ENCODE assay signal across 8 mouse cellular contexts in genomic region chr11:110251534-110251933, GRCm38 (mm10). TPM values are rescaled to one million over a fixed set of nuclear protein-coding genes. Genes with fewer than 3 reads are reported as not detected.
A peak's percentile ranks its signal among the peaks of the same experiment; 100 is the strongest.
DNase-seq lines count a peak whose midpoint lies in the region; ATAC-seq and TF ChIP-seq lines count a peak whose summit lies in the region.

Abca6 (minus strand) TSS chr11:110251776.

- peak within 1 kb of the TSS; percentile 37 for H3K4me2 ChIP-seq in forebrain, embryonic 14.5 days (ENCODE audit: low read length)
- H3K4me2 ChIP-seq in hindbrain, embryonic 12.5 days (replicated peaks) = peak within 1 kb of the TSS; percentile 46
- peak within 1 kb of the TSS; percentile 48 for H3K4me2 ChIP-seq in liver, postnatal 0 days (ENCODE audit: low read depth, low read length)

- TF ChIP-seq CTCF in testis, adult 2 months (IDR thresholded peaks at IDR 0.05; ENCODE audit: control insufficient read depth, insufficient read depth, insufficient replicate concordance, low read depth, low read length) = no peak
- TF ChIP-seq CTCF in liver, postnatal 0 days (IDR thresholded peaks at IDR 0.05; ENCODE audit: low read depth) = no peak
- no peak for TF ChIP-seq CTCF in olfactory bulb, adult 2 months (IDR thresholded peaks at IDR 0.05; ENCODE audit: insufficient read depth, low read depth, low read length)

- no peak for TF ChIP-seq POLR2A in testis, adult 2 months (IDR thresholded peaks at IDR 0.05; ENCODE audit: control insufficient read depth, low read depth, low read length)
- TF ChIP-seq POLR2A in olfactory bulb, adult 2 months (IDR thresholded peaks at IDR 0.05; ENCODE audit: insufficient read depth, low read depth, low read length) = no peak

- TF ChIP-seq EP300 in liver, postnatal 0 days (IDR thresholded peaks at IDR 0.05; ENCODE audit: low read depth) = no peak

- peak within 1 kb of the TSS; percentile 35 for H3K4me3 ChIP-seq in testis, adult 2 months (ENCODE audit: control insufficient read depth, low read depth, low read length)
- no peak within 1 kb of the TSS for H3K4me3 ChIP-seq in forebrain, embryonic 14.5 days (ENCODE audit: low read depth, low read length)
- peak within 1 kb of the TSS; percentile 18; the same call in 1 of the 2 replicates for H3K4me3 ChIP-seq in hindbrain, embryonic 12.5 days
- H3K4me3 ChIP-seq in liver, postnatal 0 days (ENCODE audit: low read depth, low read length) = peak within 1 kb of the TSS; percentile 51
- peak within 1 kb of the TSS; percentile 6; the same call in 1 of the 2 replicates for H3K4me3 ChIP-seq in olfactory bulb, adult 2 months (ENCODE audit: insufficient read depth, low read depth, low read length)

- H3K27ac ChIP-seq in testis, adult 2 months (ENCODE audit: control insufficient read depth, insufficient read depth, low read depth, low read length) = no peak within 1 kb of the TSS
- H3K27ac ChIP-seq in forebrain, embryonic 14.5 days (ENCODE audit: low read depth, low read length) = no peak within 1 kb of the TSS
- no peak within 1 kb of the TSS for H3K27ac ChIP-seq in hindbrain, embryonic 12.5 days
- peak within 1 kb of the TSS; percentile 79 for H3K27ac ChIP-seq in liver, postnatal 0 days (ENCODE audit: low read depth)
- no peak within 1 kb of the TSS for H3K27ac ChIP-seq in olfactory bulb, adult 2 months (ENCODE audit: insufficient read depth, low read depth, low read length)

- intact Hi-C loops in left cerebral cortex, postnatal 4 days (cut with DNase I) = no loop called here

- no peak for DNase-seq in testis, postnatal 14 days (ENCODE audit: low spot score)
- DNase-seq in forebrain, embryonic 14.5 days (ENCODE audit: low spot score) = peak; percentile 13
- DNase-seq in liver, postnatal 0 days = peak; percentile 44
- DNase-seq in left cerebral cortex, postnatal 4 days = no peak
- DNase-seq in spleen, postnatal 14 days (ENCODE audit: low spot score in 2 of 2) = no peak

- WGBS in forebrain, embryonic 14.5 days = 22% methylated on average over 8 of the region's 8 CpGs
- 17% methylated on average over 8 of the region's 8 CpGs for WGBS in hindbrain, embryonic 12.5 days
- WGBS in liver, postnatal 0 days (ENCODE audit: insufficient replicate concordance) = 14% methylated on average over 8 of the region's 8 CpGs
- 8% methylated on average over 8 of the region's 8 CpGs for WGBS in olfactory bulb, adult 2 months

- H3K36me3 ChIP-seq in testis, adult 2 months (ENCODE audit: control insufficient read depth, insufficient read depth, low read length) = no peaks in the 10 kb centered on the region
- no peaks in the 10 kb centered on the region for H3K36me3 ChIP-seq in forebrain, embryonic 14.5 days (ENCODE audit: control insufficient read depth, insufficient read depth, low read length)
- no peaks in the 10 kb centered on the region for H3K36me3 ChIP-seq in hindbrain, embryonic 12.5 days
- H3K36me3 ChIP-seq in liver, postnatal 0 days (replicated peaks; ENCODE audit: insufficient read depth, low read length) = no peaks in the 10 kb centered on the region

- no peaks in the 10 kb centered on the region for H3K9me3 ChIP-seq in forebrain, embryonic 14.5 days (replicated peaks; ENCODE audit: control insufficient read depth, low read length)
- no peaks in the 10 kb centered on the region for H3K9me3 ChIP-seq in hindbrain, embryonic 12.5 days (replicated peaks)
- H3K9me3 ChIP-seq in liver, postnatal 0 days (ENCODE audit: low read length) = no peaks in the 10 kb centered on the region

- ATAC-seq in forebrain, embryonic 14.5 days = no peak
- no peak for ATAC-seq in hindbrain, embryonic 12.5 days (ENCODE audit: low FRiP score)
- ATAC-seq in liver, postnatal 0 days = peak; percentile 86

- H3K4me1 ChIP-seq in testis, adult 2 months (ENCODE audit: control insufficient read depth, insufficient read depth, low read length) = no peaks in the 10 kb centered on the region
- H3K4me1 ChIP-seq in forebrain, embryonic 14.5 days (ENCODE audit: control insufficient read depth, insufficient read depth, low read length) = no peaks in the 10 kb centered on the region
- no peaks in the 10 kb centered on the region for H3K4me1 ChIP-seq in hindbrain, embryonic 12.5 days
- no peaks in the 10 kb centered on the region for H3K4me1 ChIP-seq in liver, postnatal 0 days (ENCODE audit: insufficient read depth)
- H3K4me1 ChIP-seq in olfactory bulb, adult 2 months (ENCODE audit: control insufficient read depth, insufficient read depth, low read length) = no peaks in the 10 kb centered on the region

- 0 out of 2 replicates have a peak within 1 kb of the TSS, but pooled peaks have one; percentile 1 for H3K9ac ChIP-seq in forebrain, embryonic 14.5 days (ENCODE audit: low read length)
- H3K9ac ChIP-seq in hindbrain, embryonic 12.5 days = no peak within 1 kb of the TSS
- peak within 1 kb of the TSS; percentile 60 for H3K9ac ChIP-seq in liver, postnatal 0 days (replicated peaks)

- H3K27me3 ChIP-seq in testis, adult 2 months (ENCODE audit: control insufficient read depth, insufficient read depth, low read length) = no peaks in the 10 kb centered on the region
- no peaks in the 10 kb centered on the region for H3K27me3 ChIP-seq in forebrain, embryonic 14.5 days (replicated peaks; ENCODE audit: control insufficient read depth, insufficient read depth, low read length)
- H3K27me3 ChIP-seq in hindbrain, embryonic 12.5 days = no peaks in the 10 kb centered on the region
- H3K27me3 ChIP-seq in liver, postnatal 0 days (ENCODE audit: insufficient read depth, low read length) = no peaks in the 10 kb centered on the region

RNA-seq across cellular contexts. Expression of gene Abca6, which starts in this region (rescaled TPM):
- polyA plus RNA-seq in testis, adult 2 months (2012; rRNA removed) = 0.36 and 0.51 TPM in 2 replicates
- 0.06 and 0.31 TPM in 2 replicates for polyA plus RNA-seq in forebrain, embryonic 14.5 days (2014; fragmentation: Nextera tagmentation; extraction: Ambion mirVana)
- polyA plus RNA-seq in hindbrain, embryonic 12.5 days (2016; fragmentation: Nextera tagmentation; extraction: Ambion mirVana) = 0.35 and 0.40 TPM in 2 replicates
- 38.6 and 42.1 TPM in 2 replicates for polyA plus RNA-seq in liver, postnatal 0 days (2015; fragmentation: Nextera tagmentation; extraction: Ambion mirVana)
- polyA plus RNA-seq in olfactory bulb, adult 2 months (2012; ENCODE audit: insufficient read depth, insufficient read length, low replicate concordance, missing spikeins) = not detected in 2 replicates
- total RNA-seq in left cerebral cortex, postnatal 4 days (2021) = under 1 TPM; 0.89 to 0.94 TPM

Comparison
In these comparisons a context has a peak if more than half of its experiments do, and no peak if none do; other contexts are left out.
1. RNA of gene Abca6 (polyA plus RNA-seq): 38.6 to 42.1 TPM in liver, postnatal 0 days; 0.36 to 0.51 TPM in testis, adult 2 months, 0.35 to 0.40 TPM in hindbrain, embryonic 12.5 days, 0.06 to 0.31 TPM in forebrain, embryonic 14.5 days and not detected in olfactory bulb, adult 2 months; every median in the first group is over 10 times any median in the second.
2. Peak in DNase-seq, H3K9ac ChIP-seq and H3K4me2 ChIP-seq in forebrain, embryonic 14.5 days; RNA of the gene not detected or under 1 TPM.
3. Peak in every context shown above with its lines, with median percentiles within 50 percentile points of each other: H3K4me2 ChIP-seq.